Mouse (Mus musculus) limb, embryonic 14.5 days (tissue): ENCODE results near the gene Cacna1e. TPM values are rescaled to one million over a fixed set of nuclear protein-coding genes. Genes with fewer than 3 reads are reported as not detected.

Experiments
- ATAC-seq: fragments of 200-750 bp; cut with Nextera tagmentation; 2 replicates; pipeline ENCODE4 v1.8.0; 2017; ENCODE audit warnings: low read depth, moderate number of reproducible peaks, moderate TSS enrichment; ENCODE audit not compliant: low FRiP score
- DNase-seq: peaks from one replicate; pipeline ENCODE4 v3.0.0-alpha.2; 2015; ENCODE audit warnings: low spot score
- H3K27ac ChIP-seq: fragments of 300-500 bp; sonication (generic); replicated peaks from 2 replicates; pipeline ENCODE4 v1.5.1; 2014; ENCODE audit warnings: low read depth, mild to moderate bottlenecking, low read length, moderate library complexity, mixed read lengths
- H3K27me3 ChIP-seq: fragments of 300-500 bp; sonication (generic); 2 replicates; pipeline ENCODE4 v1.6.1; 2014; ENCODE audit warnings: low read length, mixed read lengths; ENCODE audit not compliant: control insufficient read depth, insufficient read depth
- H3K36me3 ChIP-seq: fragments of 300-500 bp; sonication (generic); 2 replicates; pipeline ENCODE4 v1.6.1; 2014; ENCODE audit warnings: mild to moderate bottlenecking, low read length, moderate library complexity, mixed read lengths; ENCODE audit not compliant: control insufficient read depth, insufficient read depth
- H3K4me1 ChIP-seq: fragments of 300-500 bp; sonication (generic); 2 replicates; pipeline ENCODE4 v1.6.1; 2014; ENCODE audit warnings: antibody characterized with exemption, low read length, mixed read lengths; ENCODE audit not compliant: control insufficient read depth, insufficient read depth
- H3K4me2 ChIP-seq: fragments of 300-500 bp; sonication (generic); replicated peaks from 2 replicates; pipeline ENCODE4 v1.6.1; 2014; ENCODE audit warnings: low read depth, mild to moderate bottlenecking, low read length, moderate library complexity; ENCODE audit not compliant: severe bottlenecking
- H3K4me3 ChIP-seq: fragments of 300-500 bp; sonication (generic); replicated peaks from 2 replicates; pipeline ENCODE4 v1.5.1; 2014; ENCODE audit warnings: low read length
- H3K9ac ChIP-seq: fragments of 300-500 bp; sonication (generic); 2 replicates; pipeline ENCODE4 v1.6.1; 2014; ENCODE audit warnings: mild to moderate bottlenecking, low read depth, low read length, moderate library complexity; ENCODE audit not compliant: severe bottlenecking
- H3K9me3 ChIP-seq: fragments of 300-500 bp; sonication (generic); 2 replicates; pipeline ENCODE4 v1.6.1; 2016; ENCODE audit warnings: low read length; ENCODE audit not compliant: control insufficient read depth
- POLR2A ChIP-seq: fragments of 200-500 bp; IDR thresholded peaks from 2 replicates; pipeline ENCODE4 v1.8.0; 2012; ENCODE audit warnings: inconsistent platforms, mild to moderate bottlenecking, moderate library complexity, borderline replicate concordance; ENCODE audit not compliant: insufficient read depth, insufficient read length; ENCODE audit errors: extremely low read depth
- WGBS: fragments of 180-500 bp; shearing (Covaris S2); extraction: QIAGEN DNeasy Blood & Tissue Kit; methylation state at CpG from one replicate; pipeline ENCODE4 v1.1.7; 2014; 5-methylcytosine and 5-hydroxymethylcytosine counted together
- polyA plus RNA-seq, 2 experiments: library from polyadenylated mRNA; depleted of rRNA in 1 of 2; stranded (reverse) in 1 of 2; unstranded in 1 of 2; fragments of >200 nt; fragmentation: Nextera tagmentation in 1 of 2; extraction: Ambion mirVana in 1 of 2; gene quantifications; 2 replicates each; pipeline versions ENCODE4 v1.2.1 to v1.2.3; 2012 to 2014

The Cacna1e gene
- polyA plus RNA-seq, 2 experiments: 0.51 to 1.4 TPM

GRCm38 (mm10) chr1:154776344-154776743 is 108.0 kb downstream of the Cacna1e start:
- no peak overlapping the region for H3K9ac ChIP-seq
- 65% methylated on average over 4 of the region's 4 CpGs for WGBS
- no peaks in the 10 kb centered on the region for H3K9me3 ChIP-seq
- no peak overlapping the region for H3K4me2 ChIP-seq
- no peak for TF ChIP-seq POLR2A
- H3K27me3 ChIP-seq: no peaks in the 10 kb centered on the region
- H3K4me1 ChIP-seq: peaks cover 7% of the 10 kb centered on the region
- DNase-seq: no peak
- H3K27ac ChIP-seq: no peak overlapping the region
- H3K36me3 ChIP-seq: no peaks in the 10 kb centered on the region
- no peak overlapping the region for H3K4me3 ChIP-seq
- ATAC-seq: no peak

DNA sequence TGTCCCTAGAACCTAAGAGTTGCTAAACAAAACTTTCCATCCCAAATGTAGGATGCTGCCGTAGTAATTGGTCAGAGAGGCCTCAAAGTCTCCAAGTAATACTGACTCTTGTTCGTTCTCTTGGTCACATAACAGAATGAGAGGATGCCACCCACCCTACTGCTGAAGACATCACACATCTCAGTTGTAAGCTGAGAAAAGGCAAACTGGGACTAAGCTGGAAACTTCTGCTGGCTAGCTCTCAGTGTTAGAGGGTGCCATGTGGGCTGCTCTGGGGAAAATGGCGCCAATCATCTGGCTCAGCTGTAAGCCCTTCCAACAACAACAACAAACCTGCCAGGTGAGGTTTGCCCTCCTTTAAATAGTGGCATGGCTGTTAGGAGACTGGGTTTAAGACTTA is 109.8 kb downstream of the Cacna1e start:
- Histone ChIP-seq H3K27me3 (no peaks in the 10 kb centered on the region), H3K4me3 (no peak overlapping the region), H3K9ac (no peak overlapping the region), H3K27ac (no peak overlapping the region), H3K4me1 (no peaks in the 10 kb centered on the region; the same call in 1 of the 2 replicates), H3K36me3 (no peaks in the 10 kb centered on the region), H3K4me2 (no peak overlapping the region), H3K9me3 (no peaks in the 10 kb centered on the region)
- 88% methylated on average over 3 of the region's 3 CpGs for WGBS
- no peak for DNase-seq
- no peak for ATAC-seq
- no peak for TF ChIP-seq POLR2A

- TF ChIP-seq POLR2A: no peak
- Histone ChIP-seq H3K4me3 (no peak overlapping the region), H3K4me1 (no peaks in the 10 kb centered on the region), H3K9me3 (no peaks in the 10 kb centered on the region), H3K27ac (no peak overlapping the region), H3K36me3 (no peaks in the 10 kb centered on the region), H3K9ac (no peak overlapping the region), H3K27me3 (no peaks in the 10 kb centered on the region), H3K4me2 (no peak overlapping the region)
- ATAC-seq: no peak
- DNase-seq: no peak
These were observed 113.2 kb downstream of the Cacna1e start for GRCm38 (mm10) chr1:154771111-154771510.

DNA sequence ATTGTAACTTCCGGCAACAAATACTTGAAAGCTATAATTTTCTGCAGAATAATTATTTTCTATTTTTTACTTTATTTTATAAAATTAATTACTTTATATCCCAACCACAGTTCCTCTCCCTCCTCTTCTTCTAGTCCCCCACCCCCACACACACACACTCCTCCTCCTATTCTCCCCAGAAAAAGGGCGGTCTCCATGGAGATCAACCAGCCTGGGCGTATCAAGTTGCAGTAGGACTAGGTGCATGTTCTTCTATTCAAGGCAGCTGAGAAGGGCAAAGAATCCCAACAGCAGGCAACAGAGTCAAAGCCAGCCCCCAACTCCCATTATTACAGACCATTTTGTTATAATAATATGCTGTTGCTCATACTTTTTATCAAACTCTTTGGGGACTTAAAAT is 113.8 kb downstream of the Cacna1e start:
- ATAC-seq (no peak), DNase-seq (no peak)
- WGBS: 36% methylated on average over 3 of the region's 3 CpGs
- Histone ChIP-seq H3K27me3 (no peaks in the 10 kb centered on the region), H3K9me3 (no peaks in the 10 kb centered on the region), H3K9ac (no peak overlapping the region), H3K4me1 (no peaks in the 10 kb centered on the region), H3K27ac (no peak overlapping the region), H3K4me3 (no peak overlapping the region), H3K36me3 (no peaks in the 10 kb centered on the region), H3K4me2 (no peak overlapping the region)
- no peak for TF ChIP-seq POLR2A

DNA sequence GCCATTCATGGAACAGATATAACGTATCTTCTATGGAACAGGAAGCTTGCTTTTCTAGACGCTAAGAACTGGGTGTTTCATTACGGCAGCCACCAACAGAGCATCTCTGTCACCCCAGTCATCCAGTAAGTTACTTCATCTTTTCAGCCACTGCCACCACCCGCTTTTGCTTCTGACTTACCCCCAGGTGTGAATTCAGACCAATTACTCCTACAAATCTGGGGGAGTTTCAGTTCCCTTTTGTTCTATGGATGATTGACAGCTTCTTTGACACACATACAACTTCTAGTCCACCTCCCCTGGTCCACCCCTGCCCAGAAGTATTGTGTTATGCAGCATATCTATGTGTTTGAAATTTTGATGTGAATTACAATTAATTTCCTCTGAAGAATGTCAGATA is 121.2 kb downstream of the Cacna1e start:
- ATAC-seq: no peak
- Histone ChIP-seq H3K9ac (no peak overlapping the region), H3K4me3 (no peak overlapping the region), H3K27me3 (no peaks in the 10 kb centered on the region), H3K27ac (no peak overlapping the region), H3K9me3 (no peaks in the 10 kb centered on the region), H3K4me2 (no peak overlapping the region), H3K36me3 (no peaks in the 10 kb centered on the region), H3K4me1 (no peaks in the 10 kb centered on the region)
- no peak for TF ChIP-seq POLR2A
- no peak for DNase-seq
- 76% methylated on average over 4 of the region's 4 CpGs for WGBS

DNA sequence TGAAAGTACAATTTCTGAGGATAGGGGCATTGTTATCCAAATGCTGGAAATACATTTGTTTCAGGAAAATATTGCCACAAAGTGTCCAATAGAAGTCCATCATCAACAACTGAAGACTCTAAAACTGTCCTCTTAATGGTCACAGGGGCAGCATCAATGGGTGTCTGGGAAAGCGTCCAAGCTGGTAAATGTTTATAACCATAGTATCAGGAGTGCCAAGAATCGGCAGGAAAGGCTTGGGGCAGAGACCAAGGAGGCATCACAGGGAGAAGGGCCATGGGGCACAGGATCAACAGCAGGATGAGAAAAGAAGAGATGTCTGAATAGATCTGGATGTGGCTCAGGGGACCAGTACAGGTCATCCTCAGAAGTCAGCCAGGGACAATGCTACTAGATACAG is 132.2 kb downstream of the Cacna1e start:
- H3K4me3 ChIP-seq: no peak overlapping the region
- H3K27me3 ChIP-seq: no peaks in the 10 kb centered on the region
- no peaks in the 10 kb centered on the region for H3K36me3 ChIP-seq
- no peaks in the 10 kb centered on the region for H3K9me3 ChIP-seq
- no peak for DNase-seq
- no peaks in the 10 kb centered on the region for H3K4me1 ChIP-seq
- TF ChIP-seq POLR2A: no peak
- ATAC-seq: no peak
- 63% methylated on average over 2 of the region's 2 CpGs for WGBS
- no peak overlapping the region for H3K27ac ChIP-seq
- H3K4me2 ChIP-seq: no peak overlapping the region
- no peak overlapping the region for H3K9ac ChIP-seq
